Mouse (Mus musculus) erythroblast, embryonic 14.5 days (primary cell): ENCODE measurements around the gene Ttl.

ENCODE experiments used
- GATA1 ChIP-seq: IDR thresholded peaks from 2 replicates; pipeline ENCODE4 v1.6.1; 2012; ENCODE audit warnings: low read length, inconsistent platforms, mixed read lengths
- TAL1 ChIP-seq: IDR thresholded peaks from 3 replicates; pipeline ENCODE4 v1.6.1; 2012; ENCODE audit warnings: low read length, inconsistent platforms, mixed read lengths

DNA sequence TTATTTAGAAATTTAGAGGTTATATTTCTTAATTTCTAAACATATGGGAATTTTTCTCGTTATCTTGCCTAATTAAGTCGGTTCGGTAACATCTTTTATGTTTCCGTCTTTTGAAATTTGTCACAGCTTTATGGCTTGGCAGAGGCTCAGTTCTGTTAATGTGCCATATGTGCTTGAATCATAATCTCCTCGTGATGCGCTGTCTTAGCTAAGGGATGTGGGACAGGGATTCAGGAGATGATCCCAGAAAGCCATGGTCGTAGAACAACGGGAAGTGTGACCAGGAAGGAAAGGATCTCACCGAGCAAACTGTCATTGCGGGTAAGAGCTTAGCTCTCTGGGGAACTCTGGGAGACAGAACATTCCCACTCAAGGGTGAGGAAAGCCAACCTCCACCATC lies 74.2 kb downstream of the Ttl start:
- TF ChIP-seq TAL1 (no peak), GATA1 (no peak)
